Mouse (Mus musculus) E14TG2a.4 (cell line): ENCODE measurements around the gene Gli2.
A peak's percentile ranks its signal among the peaks of the same experiment; 100 is the strongest.

ENCODE experiments used
- CTCF ChIP-seq: conservative IDR thresholded peaks from 2 replicates; pipeline ENCODE4 v1.5.1; 2014; ENCODE audit warnings: low read length
- NANOG ChIP-seq: IDR thresholded peaks from 2 replicates; pipeline ENCODE4 v1.6.1; 2014; ENCODE audit warnings: borderline replicate concordance, low read length, mixed read lengths

DNA sequence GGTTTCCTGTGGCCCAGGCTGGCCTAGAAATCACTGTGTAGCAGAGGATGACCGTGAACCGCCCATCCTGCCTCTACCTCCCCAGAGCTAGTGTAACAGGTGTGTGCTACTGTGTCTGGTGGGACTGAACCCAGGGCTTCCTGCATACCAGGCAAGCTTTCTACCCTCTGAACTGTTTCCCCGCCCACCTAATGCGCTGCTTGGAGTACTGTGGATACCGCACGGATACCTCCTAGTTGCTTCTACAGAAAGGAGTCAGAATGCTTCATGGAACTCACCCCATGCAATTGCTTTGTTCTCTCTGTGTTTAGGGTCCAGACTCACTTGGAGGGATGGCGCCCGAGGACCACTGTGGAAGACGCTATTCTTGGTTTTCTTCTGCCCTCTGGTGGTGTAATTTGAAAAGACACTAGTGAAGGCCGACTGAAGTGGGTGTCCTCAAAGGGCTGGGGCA, 30.1 kb upstream of the Gli2 start:
- TF ChIP-seq CTCF (peak; percentile 46), NANOG (no peak)
